Mouse (Mus musculus): ENCODE measurements around the gene Abat.
A peak's percentile ranks its signal among the peaks of the same experiment; 100 is the strongest.

Gene Abat

DNA sequence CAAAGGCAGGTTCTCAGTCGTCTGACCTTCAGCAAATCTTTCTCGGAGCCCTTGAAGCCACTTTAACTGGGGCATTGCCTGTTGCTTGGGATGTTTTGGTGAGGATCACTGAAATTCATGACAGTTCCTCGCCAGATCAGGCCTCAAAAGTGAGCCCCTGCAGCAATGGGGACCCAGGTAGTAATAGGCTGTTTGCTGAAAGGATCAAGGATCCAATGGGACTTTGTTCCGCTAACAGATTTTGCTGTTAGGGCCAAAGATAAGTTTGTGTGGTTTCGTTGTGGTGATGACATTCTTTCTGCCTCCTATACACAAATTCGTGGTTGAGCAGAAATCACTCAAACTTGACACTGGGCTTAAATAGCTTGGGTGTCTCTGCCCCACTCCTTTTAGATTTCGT, 124.9 kb downstream of the Abat start:
- DNase-seq: no peak

DNA sequence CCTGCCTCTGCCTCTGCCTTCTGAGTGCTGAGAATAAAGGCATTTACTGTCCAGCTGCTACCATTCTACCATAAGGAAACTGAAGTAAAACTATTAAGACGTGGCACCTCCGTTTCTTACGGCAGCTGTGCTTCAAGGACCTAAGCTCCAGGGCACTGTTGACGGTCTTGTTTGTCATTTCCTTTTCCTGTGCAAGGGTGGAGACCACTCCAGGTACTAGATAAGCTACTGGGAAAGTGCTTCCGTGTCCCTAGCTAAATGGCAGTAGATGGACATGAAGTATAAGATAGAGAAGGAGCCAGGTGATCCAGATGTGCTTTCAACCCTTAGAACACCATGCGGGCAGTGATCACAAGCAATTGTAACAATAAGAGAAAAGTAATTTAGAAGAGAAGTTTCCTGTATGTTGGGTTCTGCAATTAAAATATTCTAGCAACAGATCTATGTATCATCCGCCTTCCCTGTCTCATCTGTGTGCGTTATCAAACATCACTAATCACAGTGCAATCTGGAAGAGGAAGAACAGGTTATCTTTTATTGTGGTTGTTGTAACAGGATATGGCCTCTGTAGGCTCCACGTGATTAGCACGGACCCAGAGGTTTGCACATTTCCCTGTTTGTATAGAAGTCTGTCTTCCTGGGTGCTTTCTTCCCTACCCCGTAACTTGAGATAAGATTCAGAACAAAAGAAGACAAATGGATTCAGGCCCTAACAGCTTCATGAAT, 126.4 kb downstream of the Abat start:
- DNase-seq: no peak

DNA sequence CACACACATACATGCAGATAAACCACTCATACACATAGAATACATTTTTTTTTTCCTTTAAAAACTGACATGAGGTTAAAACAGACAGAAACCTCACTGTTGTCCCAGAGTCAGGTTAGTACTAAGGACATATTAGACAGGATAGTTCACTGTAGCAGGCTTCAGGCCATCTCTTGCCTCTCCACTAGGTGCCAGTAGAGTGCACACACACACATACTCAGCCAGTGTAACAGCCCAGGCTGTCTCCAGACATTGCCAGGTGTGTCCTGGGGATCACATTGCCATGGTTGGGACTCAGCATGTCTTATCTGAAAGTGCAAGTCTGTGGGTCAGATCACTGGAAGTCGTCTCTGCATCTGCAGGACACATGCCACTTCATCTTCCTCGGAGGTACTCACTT, 130.6 kb downstream of the Abat start:
- DNase-seq: no peak

DNA sequence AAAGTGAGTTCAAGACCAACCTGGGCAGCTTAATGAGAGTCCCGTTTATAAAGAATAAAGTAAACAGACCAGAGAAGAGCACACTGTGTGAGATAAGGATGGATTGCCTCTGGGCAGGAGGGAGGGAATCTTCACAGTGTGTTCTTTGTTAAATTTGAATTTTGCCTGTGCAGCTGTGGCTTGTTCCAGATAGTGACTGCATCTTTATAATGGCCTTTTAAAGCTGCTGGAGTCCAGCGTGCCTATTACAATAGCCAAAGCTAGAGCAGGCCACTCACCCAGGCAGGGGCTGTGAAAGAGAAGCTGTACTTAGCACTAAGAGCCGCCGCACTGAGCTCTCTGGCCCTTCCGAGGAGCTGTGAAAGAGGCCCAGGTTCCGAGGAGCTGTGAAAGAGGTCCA, 132.3 kb downstream of the Abat start:
- no peak for DNase-seq

DNA sequence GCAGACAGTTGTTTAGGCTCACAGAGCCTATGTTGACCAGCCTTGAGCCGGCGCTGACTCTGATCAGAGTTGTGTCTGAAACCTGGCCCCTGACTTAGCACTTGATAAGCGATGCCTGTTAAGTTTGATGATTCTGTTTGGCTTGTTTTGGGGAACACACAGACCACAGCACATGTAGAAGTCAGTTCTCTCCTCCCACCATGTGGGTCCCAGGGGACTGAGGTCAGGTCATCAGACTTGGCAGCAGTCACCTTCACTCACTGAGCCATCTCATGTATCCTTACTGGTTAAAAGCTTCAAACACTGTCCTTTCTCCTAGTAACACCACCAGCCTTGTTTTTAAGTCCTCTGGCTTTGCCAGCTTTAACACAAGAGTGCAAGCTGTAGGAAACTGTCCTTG, 136.8 kb downstream of the Abat start:
- no peak for DNase-seq

GRCm38 (mm10) chr16:8655108-8655507, 141.9 kb downstream of the Abat start:
- no peak for DNase-seq

GRCm38 (mm10) chr16:8655599-8655998, 142.4 kb downstream of the Abat start:
- DNase-seq: no peak

DNA sequence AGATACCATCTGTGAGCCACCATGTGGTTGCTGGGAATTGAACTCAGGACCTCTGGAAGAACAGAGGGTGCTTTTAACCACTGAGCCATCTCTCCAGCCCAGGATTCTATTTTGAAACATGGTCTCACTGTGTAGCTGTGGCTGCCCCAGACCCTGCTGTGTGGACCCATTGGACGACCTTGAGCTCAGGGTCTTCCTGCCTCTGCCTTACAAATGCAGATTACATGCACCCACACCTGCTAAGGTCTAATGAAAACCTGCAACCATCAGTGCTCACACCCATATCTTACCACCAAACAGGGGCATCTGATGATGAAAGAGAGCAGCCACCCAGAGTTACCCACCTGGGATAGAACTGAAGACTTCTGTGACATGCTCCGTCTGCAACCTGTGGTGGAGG, 143.0 kb downstream of the Abat start:
- DNase-seq: no peak

DNA sequence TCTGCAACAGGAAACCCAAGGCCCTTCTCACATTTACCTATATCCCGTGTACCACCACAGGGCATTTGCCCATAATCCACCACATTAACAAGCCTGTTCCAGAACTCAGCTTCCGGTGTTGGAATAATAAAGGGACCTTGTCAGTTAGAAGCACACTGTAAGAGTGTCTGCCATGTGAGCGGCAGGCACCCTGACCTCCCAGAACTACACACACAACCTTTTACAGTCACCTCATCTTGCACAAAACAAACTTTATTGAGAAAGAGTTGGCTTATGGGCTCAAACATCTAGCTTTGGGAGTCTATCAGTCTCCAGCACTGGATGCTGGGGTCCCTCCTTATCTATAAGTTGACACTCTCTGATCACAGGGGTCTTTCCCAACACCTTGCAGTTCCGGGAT, 145.1 kb downstream of the Abat start:
- no peak for DNase-seq

DNA sequence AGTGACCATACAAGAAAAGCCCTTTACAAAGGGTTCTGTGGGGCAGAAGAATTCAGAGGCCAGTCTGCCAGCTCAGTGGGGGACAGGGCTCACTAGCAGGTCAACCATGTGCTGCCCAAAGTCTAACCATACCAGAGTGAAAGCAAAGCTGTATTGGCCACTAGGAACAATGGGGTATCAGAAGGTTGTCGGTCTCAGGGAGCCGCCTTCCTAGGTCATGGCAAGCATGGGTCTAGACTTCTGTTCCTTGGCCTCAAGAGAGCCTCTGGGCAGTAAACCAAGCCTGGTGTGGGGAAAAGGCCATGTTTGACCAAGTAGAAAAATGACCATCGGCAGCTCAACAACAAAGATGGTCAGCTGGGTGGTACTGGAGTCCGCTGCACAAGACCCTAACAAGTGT, 145.5 kb downstream of the Abat start:
- DNase-seq: no peak

- no peak for DNase-seq
Measured at GRCm38 (mm10) chr16:8663022-8663421, 149.8 kb downstream of the Abat start.

DNA sequence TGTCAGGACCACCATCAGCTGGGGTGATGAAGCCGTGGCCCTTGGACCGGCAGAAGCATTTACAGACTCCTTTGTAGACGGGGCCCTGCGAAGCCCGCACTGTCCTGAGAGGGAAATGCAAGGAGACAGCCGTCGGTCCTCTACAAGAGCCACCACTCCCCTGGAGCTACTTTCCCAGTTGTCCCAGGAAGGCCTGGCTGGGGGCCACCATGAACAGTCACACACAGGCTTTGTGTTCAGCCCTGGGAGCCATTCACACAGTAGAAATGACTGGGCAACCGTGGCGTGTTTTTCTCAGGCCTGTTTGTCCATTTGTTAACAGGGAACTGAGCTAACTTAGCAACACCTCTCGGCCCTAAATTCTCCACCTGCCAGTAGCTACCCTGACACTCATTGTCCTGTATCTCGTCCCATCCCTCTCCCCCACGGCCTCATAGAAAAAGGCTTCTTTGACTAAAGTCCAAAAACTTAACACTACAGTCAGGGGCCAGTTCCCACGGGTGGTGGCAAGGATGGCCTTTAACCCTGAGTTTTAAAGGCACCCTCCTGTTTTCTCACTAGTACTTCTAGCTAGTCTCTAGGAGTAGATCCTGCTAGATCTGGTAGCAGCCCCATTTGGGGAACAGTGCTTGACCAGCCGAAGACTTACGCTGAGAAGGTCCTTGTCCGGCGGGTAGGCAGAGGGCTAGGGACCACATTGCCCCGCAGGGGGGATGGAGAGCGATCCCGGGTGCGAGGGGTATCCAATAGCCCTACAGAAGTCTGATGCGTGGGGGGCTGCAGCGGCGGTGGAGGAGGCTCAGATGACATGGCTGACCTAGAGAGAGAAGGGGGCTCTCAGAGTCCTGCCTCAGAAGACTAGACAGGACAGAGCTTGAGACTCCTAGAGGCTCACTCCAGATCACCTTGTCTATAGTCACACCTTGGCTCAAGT, 150.6 kb downstream of the Abat start:
- DNase-seq: peak; percentile 28

- no peak for DNase-seq
Measured at GRCm38 (mm10) chr16:8665367-8665766, 152.1 kb downstream of the Abat start.

- DNase-seq: no peak
Measured at GRCm38 (mm10) chr16:8666452-8666851, 153.2 kb downstream of the Abat start.

GRCm38 (mm10) chr16:8667261-8667660, 154.0 kb downstream of the Abat start:
- DNase-seq: no peak

GRCm38 (mm10) chr16:8667814-8668213, 154.6 kb downstream of the Abat start:
- no peak for DNase-seq

DNA sequence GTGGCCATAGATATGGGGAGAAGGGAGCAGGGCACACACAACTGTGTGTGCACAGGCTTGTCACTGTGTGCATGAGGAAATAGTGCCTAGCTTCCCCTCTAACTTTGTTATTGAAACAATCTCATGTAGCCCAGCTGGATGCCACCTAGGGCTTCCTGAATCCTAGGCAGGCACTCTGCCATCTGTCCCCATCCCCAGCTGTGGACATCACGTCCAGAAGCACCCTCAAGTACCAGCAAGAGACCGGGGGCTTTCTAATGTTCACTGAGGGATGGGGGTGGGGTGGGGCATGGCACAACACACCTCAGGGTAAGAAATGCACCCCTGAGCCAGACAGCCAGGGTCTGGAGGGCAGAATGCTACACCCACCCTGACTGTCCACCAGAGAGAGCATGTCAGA, 155.2 kb downstream of the Abat start:
- DNase-seq: no peak

- no peak for DNase-seq
Measured at GRCm38 (mm10) chr16:8669432-8669831, 156.2 kb downstream of the Abat start.

GRCm38 (mm10) chr16:8670041-8671035, 157.1 kb downstream of the Abat start:
- DNase-seq: no peak
